Mouse (Mus musculus) hindbrain, embryonic 15.5 days (tissue): ENCODE data around the gene Col15a1. TPM values are rescaled to one million over a fixed set of nuclear protein-coding genes. Genes with fewer than 3 reads are reported as not detected.
A peak's percentile ranks its signal among the peaks of the same experiment; 100 is the strongest.

Experiments used
- ATAC-seq: fragments of 200-750 bp; cut with Nextera tagmentation; 2 replicates; pipeline ENCODE4 v1.8.0; 2017; ENCODE audit warnings: low read depth, moderate number of reproducible peaks, moderate TSS enrichment; ENCODE audit not compliant: low FRiP score
- H3K27ac ChIP-seq: fragments of 300-500 bp; sonication (generic); replicated peaks from 2 replicates; pipeline ENCODE4 v1.5.1; 2015; ENCODE audit warnings: mild to moderate bottlenecking, inconsistent platforms
- H3K27me3 ChIP-seq: fragments of 300-500 bp; sonication (generic); 2 replicates; pipeline ENCODE4 v1.6.1; 2015; ENCODE audit warnings: control low read depth, inconsistent platforms
- H3K36me3 ChIP-seq: fragments of 300-500 bp; sonication (generic); 2 replicates; pipeline ENCODE4 v1.6.1; 2015; ENCODE audit warnings: control low read depth, inconsistent platforms
- H3K4me1 ChIP-seq: fragments of 300-500 bp; sonication (generic); replicated peaks from 2 replicates; pipeline ENCODE4 v1.6.1; 2015; ENCODE audit warnings: control low read depth, inconsistent platforms
- H3K4me2 ChIP-seq: fragments of 300-500 bp; sonication (generic); 2 replicates; pipeline ENCODE4 v1.6.1; 2015; ENCODE audit warnings: moderate library complexity, mild to moderate bottlenecking, inconsistent platforms
- H3K4me3 ChIP-seq: fragments of 300-500 bp; sonication (generic); 2 replicates; pipeline ENCODE4 v1.5.1; 2015; ENCODE audit warnings: mild to moderate bottlenecking, inconsistent platforms
- H3K9ac ChIP-seq: fragments of 300-500 bp; sonication (generic); 2 replicates; pipeline ENCODE4 v1.6.1; 2015; ENCODE audit warnings: inconsistent platforms
- H3K9me3 ChIP-seq: fragments of 300-500 bp; sonication (generic); 2 replicates; pipeline ENCODE4 v1.6.1; 2016; ENCODE audit warnings: control low read depth, inconsistent platforms
- WGBS: fragments of 180-500 bp; shearing (Covaris S2); methylation state at CpG from one replicate; pipeline ENCODE4 v1.1.7; 2015; 5-methylcytosine and 5-hydroxymethylcytosine counted together
- polyA plus RNA-seq: library from polyadenylated mRNA; unstranded; fragments of >200 nt; fragmentation: Nextera tagmentation; extraction: Ambion mirVana; gene quantifications from 2 replicates; pipeline ENCODE4 v1.2.1, GENCODE M21; 2015

Col15a1 gene
- polyA plus RNA-seq, 1 experiment from 2014 or later, result 4.4 TPM

DNA sequence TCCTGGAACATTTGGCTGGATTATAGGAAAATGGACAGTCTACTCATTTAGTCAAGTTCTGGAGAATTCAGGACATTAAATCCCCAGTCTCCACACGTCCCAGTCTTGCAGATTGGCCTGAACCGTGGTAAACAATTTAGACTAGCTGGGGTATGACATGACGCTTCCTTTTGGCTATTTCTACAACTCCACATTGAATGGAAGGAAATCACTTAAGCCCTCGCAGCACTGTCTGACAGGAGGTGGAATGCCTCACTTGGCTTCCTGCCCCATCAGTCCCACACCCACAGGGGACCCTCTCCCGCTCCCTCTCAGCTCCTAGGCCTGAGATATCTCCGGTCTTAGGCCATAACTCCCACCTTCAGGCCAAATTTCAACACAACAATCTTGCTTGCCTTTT is 2.1 kb upstream of the Col15a1 start:
- no peak overlapping the region for H3K4me2 ChIP-seq
- H3K27ac ChIP-seq, result no peak overlapping the region
- no peaks in the 10 kb centered on the region for H3K36me3 ChIP-seq
- no peak overlapping the region for H3K9ac ChIP-seq
- 74% methylated on average over 6 of the region's 6 CpGs for WGBS
- H3K4me1 ChIP-seq, result peaks cover 14% of the 10 kb centered on the region
- H3K4me3 ChIP-seq, result no peak overlapping the region
- peaks cover 36% of the 10 kb centered on the region for H3K27me3 ChIP-seq
- no peaks in the 10 kb centered on the region for H3K9me3 ChIP-seq
- ATAC-seq, result no peak

GRCm38 (mm10) chr4:47208421-47208991 is 545 bp downstream of the Col15a1 start:
- peak overlapping the region; percentile 60 for H3K9ac ChIP-seq
- no peaks in the 10 kb centered on the region for H3K36me3 ChIP-seq
- peak; percentile 74 for ATAC-seq
- H3K9me3 ChIP-seq, result no peaks in the 10 kb centered on the region
- peak overlapping the region; percentile 60 for H3K4me3 ChIP-seq
- H3K27ac ChIP-seq, result no peak overlapping the region
- WGBS, result 2% methylated on average over 40 of the region's 40 CpGs
- H3K4me1 ChIP-seq, result peaks cover 14% of the 10 kb centered on the region
- H3K4me2 ChIP-seq, result peak overlapping the region; percentile 90
- H3K27me3 ChIP-seq, result peaks cover 36% of the 10 kb centered on the region

DNA sequence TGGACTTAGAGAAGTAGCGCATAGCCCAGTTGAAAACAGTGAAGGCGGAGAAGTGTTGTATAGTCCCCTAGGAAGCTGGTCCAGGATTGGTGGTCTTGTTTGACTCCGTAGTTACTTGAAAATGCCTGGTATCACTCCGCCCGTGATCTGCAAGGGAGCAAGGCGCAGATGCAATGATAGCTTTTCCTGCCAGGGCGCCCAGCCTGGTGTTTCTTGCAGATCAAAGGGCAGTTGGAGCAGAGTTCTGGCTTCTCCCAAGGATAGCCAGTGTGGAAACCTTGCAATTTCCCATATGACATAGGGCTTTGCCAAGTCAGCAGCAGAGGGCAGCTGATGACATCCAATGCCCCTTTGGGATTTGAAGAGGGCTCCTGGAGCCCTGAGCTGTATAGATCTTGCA is 1.5 kb downstream of the Col15a1 start:
- no peaks in the 10 kb centered on the region for H3K36me3 ChIP-seq
- no peak overlapping the region for H3K9ac ChIP-seq
- H3K4me3 ChIP-seq, result no peak overlapping the region
- H3K27ac ChIP-seq, result no peak overlapping the region
- H3K27me3 ChIP-seq, result peaks cover 36% of the 10 kb centered on the region
- no peaks in the 10 kb centered on the region for H3K9me3 ChIP-seq
- H3K4me1 ChIP-seq, result peaks cover 14% of the 10 kb centered on the region
- 0 out of 2 replicates have a peak overlapping the region, but pooled peaks have one; percentile 90 for H3K4me2 ChIP-seq
- WGBS, result 87% methylated on average over 7 of the region's 7 CpGs
- no peak for ATAC-seq

DNA sequence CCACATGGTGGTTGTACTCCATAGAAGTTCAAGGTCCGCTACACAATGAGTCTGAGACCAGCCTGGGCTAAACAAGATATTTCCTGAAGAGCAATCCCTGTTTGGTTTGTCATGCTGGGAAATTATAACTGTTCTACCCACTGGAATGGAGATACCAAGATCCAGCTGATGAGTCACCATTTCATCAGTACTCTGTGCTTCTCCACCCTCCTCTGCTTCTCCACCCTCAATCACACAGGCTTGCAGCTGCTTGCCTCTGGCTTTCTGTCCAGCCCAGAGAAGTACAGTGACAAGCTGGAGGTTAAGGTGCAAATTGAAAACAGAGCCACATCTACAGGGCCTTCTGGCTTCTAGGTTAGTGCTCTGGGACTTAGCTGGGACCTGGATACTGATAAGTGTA is 10.9 kb downstream of the Col15a1 start:
- H3K27ac ChIP-seq, result no peak overlapping the region
- H3K27me3 ChIP-seq, result no peaks in the 10 kb centered on the region
- no peaks in the 10 kb centered on the region for H3K9me3 ChIP-seq
- H3K4me3 ChIP-seq, result no peak overlapping the region
- ATAC-seq, result no peak
- H3K4me1 ChIP-seq, result no peaks in the 10 kb centered on the region
- H3K4me2 ChIP-seq, result no peak overlapping the region
- no peaks in the 10 kb centered on the region for H3K36me3 ChIP-seq
- H3K9ac ChIP-seq, result no peak overlapping the region
- 100% methylated on average over 1 of the region's 1 CpGs for WGBS

- H3K27ac ChIP-seq, result no peak overlapping the region
- H3K4me2 ChIP-seq, result no peak overlapping the region
- H3K36me3 ChIP-seq, result no peaks in the 10 kb centered on the region
- H3K27me3 ChIP-seq, result no peaks in the 10 kb centered on the region
- no peaks in the 10 kb centered on the region for H3K9me3 ChIP-seq
- no peak for ATAC-seq
- H3K4me1 ChIP-seq, result no peaks in the 10 kb centered on the region
- no peak overlapping the region for H3K4me3 ChIP-seq
- WGBS, result 86% methylated on average over 10 of the region's 10 CpGs
- H3K9ac ChIP-seq, result no peak overlapping the region
Observed at GRCm38 (mm10) chr4:47219393-47219792, 11.4 kb downstream of the Col15a1 start.

DNA sequence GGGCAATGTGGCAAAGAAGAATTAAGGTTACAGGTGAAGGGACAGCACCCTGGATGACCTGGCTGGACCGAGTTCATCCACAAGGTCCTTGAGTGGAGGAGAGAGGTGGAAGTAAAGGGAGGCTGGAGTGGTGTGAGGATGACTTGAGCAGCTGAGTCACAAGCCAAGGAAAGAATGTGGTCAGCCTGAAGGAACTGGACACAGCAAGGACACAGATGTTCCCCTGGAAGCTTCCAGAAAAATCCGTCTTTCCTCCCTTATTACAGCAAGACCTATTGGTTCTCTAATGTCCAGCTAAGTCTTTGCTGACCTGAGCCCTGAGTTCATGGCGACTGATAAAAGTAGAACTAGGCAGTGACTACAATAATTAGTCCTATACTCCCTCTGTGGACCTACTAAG is 12.6 kb downstream of the Col15a1 start:
- no peak overlapping the region for H3K9ac ChIP-seq
- H3K27ac ChIP-seq, result no peak overlapping the region
- no peak for ATAC-seq
- H3K36me3 ChIP-seq, result no peaks in the 10 kb centered on the region
- WGBS, result 90% methylated on average over 3 of the region's 3 CpGs
- H3K27me3 ChIP-seq, result no peaks in the 10 kb centered on the region
- no peaks in the 10 kb centered on the region for H3K4me1 ChIP-seq
- no peaks in the 10 kb centered on the region for H3K9me3 ChIP-seq
- H3K4me2 ChIP-seq, result no peak overlapping the region
- no peak overlapping the region for H3K4me3 ChIP-seq

DNA sequence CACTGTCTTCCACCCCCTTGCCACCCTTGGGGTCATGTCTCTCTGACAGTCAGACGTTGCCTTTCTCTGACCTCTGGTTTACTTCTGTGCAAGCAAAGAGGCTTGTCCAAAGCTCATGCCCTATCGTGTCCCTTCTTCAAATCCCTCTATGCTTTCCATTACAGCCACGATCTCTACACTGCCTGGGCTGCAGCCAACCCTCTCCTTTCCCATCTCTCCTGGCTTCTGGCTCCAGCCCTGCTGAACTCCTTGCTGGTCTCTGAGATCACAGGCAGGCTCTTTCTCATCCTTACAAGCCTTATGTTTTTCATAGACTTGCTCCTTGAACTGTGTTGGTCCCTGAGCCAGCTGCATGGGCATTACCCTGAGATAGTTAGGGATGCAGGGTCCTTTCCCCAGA is 14.2 kb downstream of the Col15a1 start:
- Histone ChIP-seq H3K4me3 (no peak overlapping the region), H3K4me2 (no peak overlapping the region), H3K9ac (no peak overlapping the region), H3K27ac (no peak overlapping the region), H3K27me3 (no peaks in the 10 kb centered on the region), H3K36me3 (no peaks in the 10 kb centered on the region), H3K4me1 (peaks cover 7% of the 10 kb centered on the region), H3K9me3 (no peaks in the 10 kb centered on the region)
- 78% methylated on average over 3 of the region's 3 CpGs for WGBS
- no peak for ATAC-seq

GRCm38 (mm10) chr4:47225920-47226319 is 18.0 kb downstream of the Col15a1 start:
- H3K36me3 ChIP-seq, result no peaks in the 10 kb centered on the region

DNA sequence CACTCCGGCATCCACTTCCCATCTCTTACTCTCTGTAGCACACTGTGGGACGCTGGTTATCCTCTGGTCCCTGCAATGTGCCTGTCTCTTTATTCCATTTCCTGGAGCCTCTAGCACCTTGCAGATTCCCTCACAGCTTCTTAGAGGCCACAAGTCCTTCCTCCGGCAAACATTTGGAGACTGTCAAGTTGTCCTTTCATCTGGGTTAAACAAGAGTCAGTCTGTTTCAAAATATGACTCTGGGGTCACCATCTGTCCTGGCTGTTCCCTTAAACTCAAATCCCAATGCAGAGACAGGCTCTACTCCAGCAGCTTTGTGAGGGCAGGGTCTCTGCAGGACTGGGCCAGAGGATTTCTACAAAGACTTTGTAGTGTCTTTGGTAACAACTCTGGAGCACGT is 19.1 kb downstream of the Col15a1 start:
- 70% methylated on average over 4 of the region's 4 CpGs for WGBS
- peaks cover 12% of the 10 kb centered on the region for H3K4me1 ChIP-seq
- no peak for ATAC-seq
- no peak overlapping the region for H3K27ac ChIP-seq
- H3K4me3 ChIP-seq, result no peak overlapping the region
- no peaks in the 10 kb centered on the region for H3K36me3 ChIP-seq
- no peaks in the 10 kb centered on the region for H3K27me3 ChIP-seq
- no peak overlapping the region for H3K4me2 ChIP-seq
- H3K9ac ChIP-seq, result no peak overlapping the region
- H3K9me3 ChIP-seq, result no peaks in the 10 kb centered on the region

More at GRCm38 (mm10) chr4:47225920-47226319, 18.0 kb downstream of the Col15a1 start:
- Histone ChIP-seq H3K27me3 (no peaks in the 10 kb centered on the region), H3K4me3 (no peak overlapping the region), H3K9ac (no peak overlapping the region), H3K4me1 (peaks cover 12% of the 10 kb centered on the region), H3K4me2 (no peak overlapping the region), H3K9me3 (no peaks in the 10 kb centered on the region), H3K27ac (no peak overlapping the region)
- ATAC-seq, result no peak
- 66% methylated on average over 6 of the region's 6 CpGs for WGBS

GRCm38 (mm10) chr4:47227756-47228155 is 19.8 kb downstream of the Col15a1 start:
- no peak overlapping the region for H3K4me3 ChIP-seq
- H3K9ac ChIP-seq, result no peak overlapping the region
- no peaks in the 10 kb centered on the region for H3K27me3 ChIP-seq
- WGBS, result 52% methylated on average over 6 of the region's 6 CpGs
- peak; percentile 75; the same call in 1 of the 2 replicates for ATAC-seq
- H3K4me1 ChIP-seq, result peaks cover 12% of the 10 kb centered on the region
- H3K4me2 ChIP-seq, result no peak overlapping the region
- no peaks in the 10 kb centered on the region for H3K9me3 ChIP-seq
- no peak overlapping the region for H3K27ac ChIP-seq
- no peaks in the 10 kb centered on the region for H3K36me3 ChIP-seq

- WGBS, result 80% methylated on average over 5 of the region's 5 CpGs
Observed at GRCm38 (mm10) chr4:47228945-47229344, 21.0 kb downstream of the Col15a1 start.

GRCm38 (mm10) chr4:47230498-47230897 is 22.5 kb downstream of the Col15a1 start:
- Histone ChIP-seq H3K9me3 (no peaks in the 10 kb centered on the region), H3K4me1 (peaks cover 20% of the 10 kb centered on the region), H3K36me3 (no peaks in the 10 kb centered on the region), H3K4me2 (no peak overlapping the region), H3K27me3 (no peaks in the 10 kb centered on the region), H3K9ac (no peak overlapping the region), H3K4me3 (no peak overlapping the region), H3K27ac (no peak overlapping the region)
- WGBS, result 91% methylated on average over 7 of the region's 7 CpGs
- no peak for ATAC-seq

More at GRCm38 (mm10) chr4:47228945-47229344, 21.0 kb downstream of the Col15a1 start:
- no peak for ATAC-seq
- H3K27me3 ChIP-seq, result no peaks in the 10 kb centered on the region
- no peaks in the 10 kb centered on the region for H3K9me3 ChIP-seq
- H3K4me1 ChIP-seq, result peaks cover 12% of the 10 kb centered on the region
- no peak overlapping the region for H3K4me2 ChIP-seq
- no peak overlapping the region for H3K9ac ChIP-seq
- no peaks in the 10 kb centered on the region for H3K36me3 ChIP-seq
- H3K4me3 ChIP-seq, result no peak overlapping the region
- no peak overlapping the region for H3K27ac ChIP-seq

DNA sequence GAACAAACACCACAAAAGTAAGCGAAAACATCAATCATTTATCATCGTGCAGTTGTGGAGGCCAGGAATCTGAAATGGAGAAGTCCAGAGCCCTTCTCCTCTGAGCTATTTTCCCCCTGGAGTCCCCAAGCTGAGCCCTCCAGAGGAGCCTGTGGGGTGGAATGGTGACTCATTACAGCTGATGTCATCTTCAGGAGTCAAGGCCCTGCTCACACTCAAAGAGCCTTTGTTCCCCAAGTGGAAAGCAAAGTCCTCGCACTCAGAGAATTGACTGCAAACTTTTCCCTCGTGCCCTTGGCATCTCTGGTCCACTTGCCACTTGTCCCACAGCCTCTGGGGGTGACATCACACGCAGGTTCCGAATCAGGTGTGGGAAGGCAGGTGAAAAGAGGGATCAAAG is 23.4 kb downstream of the Col15a1 start:
- H3K9me3 ChIP-seq, result no peaks in the 10 kb centered on the region
- no peak for ATAC-seq
- no peak overlapping the region for H3K4me2 ChIP-seq
- H3K9ac ChIP-seq, result no peak overlapping the region
- peaks cover 17% of the 10 kb centered on the region for H3K4me1 ChIP-seq
- WGBS, result 86% methylated on average over 6 of the region's 6 CpGs
- H3K4me3 ChIP-seq, result no peak overlapping the region
- no peaks in the 10 kb centered on the region for H3K36me3 ChIP-seq
- no peak overlapping the region for H3K27ac ChIP-seq
- no peaks in the 10 kb centered on the region for H3K27me3 ChIP-seq
